Mouse (Mus musculus) CD4-positive helper T cell, adult 2 months (primary cell): ENCODE results near the gene Nav3.
"Not testable (repeated sequence)": the region's sequence is repeated elsewhere in the genome, so short reads cannot be mapped to it uniquely, and the experiment has no call there.

Experiments used
- DNase-seq: peaks from one replicate; pipeline ENCODE4 v3.0.0-alpha.2; 2012; ENCODE audit warnings: low read depth, missing footprints, low spot score

Gene Nav3

DNA sequence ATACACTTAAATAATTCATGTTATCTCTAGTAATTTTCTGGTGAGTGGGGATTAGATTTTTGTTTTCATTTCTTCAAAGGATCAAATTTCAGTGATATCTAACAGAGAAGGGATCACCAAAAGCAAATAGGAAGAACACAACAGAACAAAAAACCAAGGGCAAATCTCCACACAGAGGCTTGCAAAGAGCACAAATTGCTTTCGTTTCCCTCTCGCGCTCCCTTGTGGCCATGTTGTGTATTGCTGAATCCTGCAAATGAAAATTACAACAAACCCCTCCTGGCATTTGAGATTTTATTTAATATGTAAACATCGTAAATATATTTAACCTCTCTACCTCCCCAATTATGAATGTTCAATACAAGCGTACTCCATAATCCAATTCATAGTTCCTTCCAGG is 370.8 kb downstream of the Nav3 start:
- no peak for DNase-seq

- DNase-seq: no peak
Observed at GRCm38 (mm10) chr10:110076575-110076974, 379.4 kb downstream of the Nav3 start.

DNA sequence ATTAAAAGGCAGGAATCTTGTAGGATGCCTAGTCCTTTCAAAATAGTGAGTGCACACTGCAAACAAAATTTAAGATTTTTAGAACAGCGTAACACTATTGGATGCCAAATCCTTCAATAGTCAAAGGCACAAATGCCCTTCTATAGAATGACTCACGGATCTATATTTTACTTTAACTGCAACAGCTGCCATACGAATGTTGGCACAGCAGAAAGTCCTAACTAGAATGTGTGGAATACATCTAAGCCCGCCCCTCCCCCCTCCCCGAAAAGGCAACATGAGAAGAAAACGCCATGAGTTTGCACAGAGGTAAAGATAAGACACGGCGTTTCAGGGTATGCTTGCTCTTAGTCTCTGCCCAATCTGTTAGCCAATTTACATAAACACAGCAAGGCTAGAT is 383.6 kb downstream of the Nav3 start:
- DNase-seq: no peak

DNA sequence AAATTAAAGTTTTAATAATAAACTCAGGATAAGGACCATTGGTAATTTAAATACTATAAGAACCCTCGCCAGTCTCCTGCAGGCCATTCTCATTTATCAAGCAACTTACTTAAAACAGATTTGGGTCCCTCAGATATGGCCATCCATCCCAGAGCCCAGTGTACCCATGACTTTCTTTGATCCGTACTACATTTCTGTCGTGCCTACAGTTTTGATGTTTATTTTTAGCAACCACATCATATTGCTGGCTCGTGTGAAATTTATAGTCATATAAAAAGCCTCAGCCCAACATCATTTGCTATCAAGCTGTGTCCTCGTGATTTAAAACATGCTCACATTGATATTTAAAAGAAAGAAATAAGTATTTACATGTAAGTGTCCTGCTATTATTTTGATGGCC is 394.8 kb downstream of the Nav3 start:
- no peak for DNase-seq

- no peak for DNase-seq
Observed at GRCm38 (mm10) chr10:110037547-110037946, 418.5 kb downstream of the Nav3 start.

DNA sequence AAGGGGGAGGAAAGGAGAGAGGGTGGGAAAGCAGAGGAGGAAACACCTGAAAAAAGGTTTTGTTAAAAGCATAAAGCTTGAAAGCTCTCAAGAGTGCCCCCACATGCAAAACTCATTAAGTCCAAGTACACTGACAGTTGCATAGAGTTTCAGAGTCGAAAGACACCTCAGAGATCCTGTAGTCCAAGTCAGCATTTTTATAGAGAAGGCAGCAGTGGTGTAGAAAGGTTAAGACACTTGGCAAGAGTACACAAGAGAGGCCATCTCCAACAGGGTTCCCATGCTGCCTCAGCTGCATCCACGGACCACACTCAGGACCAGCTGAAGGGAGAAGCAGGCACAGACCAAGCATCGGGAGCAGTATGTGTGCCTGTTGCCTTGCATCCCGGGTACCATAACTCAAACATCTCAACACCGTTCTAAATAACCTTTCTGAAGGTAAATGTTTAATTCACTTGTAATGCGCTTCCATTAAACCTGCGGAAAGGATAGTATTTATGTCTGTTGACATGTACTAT is 421.4 kb downstream of the Nav3 start:
- no peak for DNase-seq

- not testable (repeated sequence) for DNase-seq
Observed at GRCm38 (mm10) chr10:110024897-110025296, 431.1 kb downstream of the Nav3 start.

- no peak for DNase-seq
Observed at GRCm38 (mm10) chr10:110022100-110022499, 433.9 kb downstream of the Nav3 start.

GRCm38 (mm10) chr10:110019266-110019866 is 436.6 kb downstream of the Nav3 start:
- DNase-seq: no peak

DNA sequence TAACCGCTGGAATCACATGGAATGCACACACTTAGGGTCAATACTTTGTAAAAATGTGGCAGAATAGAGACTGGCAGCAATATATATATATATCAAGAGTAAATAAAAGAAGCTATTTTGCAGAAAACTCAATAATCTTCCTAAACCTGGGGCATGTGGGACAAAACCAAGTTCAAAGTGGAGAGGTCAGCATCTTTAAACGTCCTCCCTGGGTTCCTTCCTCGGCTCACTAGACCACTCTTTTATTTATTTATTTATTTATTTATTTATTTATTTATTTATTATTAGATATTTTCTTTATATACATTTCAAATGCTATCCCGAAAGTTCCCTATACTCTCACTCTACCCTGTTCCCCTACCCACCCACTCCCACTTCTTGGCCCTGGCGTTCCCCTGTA is 454.7 kb downstream of the Nav3 start:
- DNase-seq: not testable (repeated sequence)

DNA sequence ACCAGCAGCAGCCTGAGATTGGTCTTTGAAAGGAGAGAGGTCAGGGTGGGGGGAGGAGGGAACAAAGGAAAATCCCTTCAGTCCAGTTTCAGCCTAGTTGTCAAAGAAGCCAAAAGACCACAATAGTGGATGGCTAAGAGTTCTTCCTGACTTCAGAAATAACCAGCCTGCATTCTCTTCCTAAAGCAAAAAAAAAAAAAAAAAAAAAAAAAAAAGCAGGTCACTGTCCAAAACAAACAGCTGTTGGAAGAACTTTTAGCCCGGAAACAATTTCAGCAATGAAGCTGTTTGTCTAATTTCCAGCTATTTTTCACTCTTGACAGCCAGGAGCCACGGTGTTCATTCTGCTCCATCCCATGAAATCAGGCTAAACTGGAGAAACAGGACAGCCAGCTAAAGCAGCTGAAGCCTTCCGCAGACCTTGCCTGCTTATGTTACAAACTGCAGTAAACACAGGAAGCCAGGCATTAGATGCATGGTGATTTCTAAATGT is 455.2 kb downstream of the Nav3 start:
- DNase-seq: no peak

DNA sequence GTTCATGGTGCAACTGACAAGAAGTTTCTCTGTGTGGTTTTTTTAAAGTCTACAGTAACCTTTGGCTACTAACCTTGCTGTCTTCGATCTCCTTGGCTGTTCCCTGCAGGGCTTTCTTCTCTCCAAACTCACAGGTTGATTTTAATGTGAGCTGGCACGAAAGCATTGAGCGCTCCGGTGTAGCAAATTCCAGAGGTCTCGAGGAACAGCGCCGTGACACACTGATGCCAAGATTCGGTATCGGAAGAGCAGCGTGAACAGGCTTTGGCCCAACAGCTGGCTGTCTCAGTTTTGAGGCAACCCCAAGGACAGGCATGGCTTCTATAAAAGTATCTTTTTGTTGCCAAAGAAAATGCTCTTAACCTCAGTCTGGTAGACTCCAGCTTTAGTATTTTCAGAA is 456.1 kb downstream of the Nav3 start:
- DNase-seq: no peak

GRCm38 (mm10) chr10:109994302-109994701 is 461.7 kb downstream of the Nav3 start:
- no peak for DNase-seq

- no peak for DNase-seq
Observed at GRCm38 (mm10) chr10:109985824-109986485, 470.0 kb downstream of the Nav3 start.

DNA sequence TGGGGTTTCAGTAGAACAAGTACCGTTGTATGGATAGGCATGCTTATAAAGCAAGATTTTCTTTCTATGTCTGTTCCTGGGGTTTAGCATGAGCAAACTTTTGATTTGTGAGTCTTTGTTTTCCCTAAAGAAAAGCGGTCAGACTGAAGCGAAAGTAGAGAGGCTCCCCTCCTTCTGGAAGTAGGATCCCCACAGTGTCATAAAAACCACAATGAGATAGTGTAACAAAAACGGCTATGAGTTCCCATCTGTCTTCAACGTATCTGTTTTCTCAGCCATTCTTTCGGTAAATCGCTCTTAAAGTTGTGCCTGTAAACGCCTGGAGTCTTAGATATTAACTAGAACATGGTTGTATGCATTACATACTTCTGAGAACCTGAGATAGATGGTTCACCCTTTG is 479.7 kb downstream of the Nav3 start:
- DNase-seq: no peak

DNA sequence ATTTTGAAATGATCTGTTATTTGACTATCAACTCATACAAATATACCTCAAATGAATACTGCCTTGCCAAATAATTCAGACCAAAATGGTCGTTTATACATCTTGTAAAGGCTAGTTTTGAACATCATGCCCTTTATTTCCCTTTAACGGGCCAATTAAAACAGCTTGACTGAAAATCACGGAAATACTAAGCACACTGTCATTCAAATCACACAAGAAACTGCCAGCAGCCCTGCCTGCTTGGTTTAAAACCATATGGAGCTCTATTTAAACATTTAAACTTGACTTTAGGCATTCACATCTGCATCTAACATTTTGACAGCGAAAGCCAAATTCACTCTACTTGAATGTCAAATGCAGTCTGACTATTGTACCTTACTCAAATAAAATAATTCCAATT is 481.8 kb downstream of the Nav3 start:
- DNase-seq: no peak

DNA sequence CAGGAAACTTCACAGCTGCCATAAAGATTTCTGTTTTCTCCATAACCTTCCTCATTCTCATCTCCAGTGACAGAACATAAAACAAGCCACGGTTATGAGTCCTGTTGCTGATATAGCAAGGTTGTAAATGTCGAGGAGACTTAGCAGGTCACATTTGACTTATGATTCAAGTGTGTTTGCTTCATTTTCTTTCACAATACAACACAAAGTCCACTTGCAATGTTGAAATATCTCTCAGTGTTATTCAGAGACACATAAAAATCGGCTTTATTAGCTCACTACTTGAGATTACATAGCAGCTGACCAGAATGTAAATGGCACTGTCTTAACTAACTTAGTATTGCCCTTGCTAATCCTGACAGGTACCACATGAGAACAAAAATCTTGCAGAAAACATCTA is 482.5 kb downstream of the Nav3 start:
- no peak for DNase-seq

DNA sequence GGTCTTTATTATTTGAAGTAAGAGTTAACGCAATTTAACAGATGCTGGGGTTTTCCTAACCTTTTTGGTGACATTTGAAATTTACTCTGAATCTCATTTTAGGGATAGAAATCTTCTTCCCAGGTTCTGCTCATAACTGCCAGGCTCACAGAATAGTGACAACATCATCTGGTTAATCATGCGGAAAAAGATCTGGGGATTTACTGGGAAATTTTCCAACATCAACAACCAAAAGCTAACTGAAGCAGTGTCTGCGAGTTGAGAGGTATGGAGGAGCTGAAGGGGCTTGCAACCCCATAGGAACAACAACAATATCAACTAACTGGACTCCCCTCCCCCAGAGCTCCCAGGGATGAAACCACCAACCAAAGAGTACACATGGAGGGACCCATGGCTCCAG is 505.7 kb downstream of the Nav3 start:
- DNase-seq: no peak

DNA sequence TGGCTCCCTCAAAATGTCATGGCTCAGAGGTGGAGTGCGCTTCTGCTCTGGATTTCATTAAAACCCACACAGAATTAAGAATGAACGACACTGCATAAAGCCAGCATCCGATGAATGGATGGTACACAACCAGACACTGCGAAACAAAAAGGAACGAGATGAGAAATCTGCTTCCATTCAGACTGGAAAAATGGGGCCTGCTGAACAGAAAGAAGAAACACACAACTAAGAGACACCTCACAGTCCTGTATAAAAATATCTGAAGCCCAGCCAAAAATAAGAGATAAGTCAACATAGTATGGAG is 526.7 kb downstream of the Nav3 start:
- no peak for DNase-seq

DNA sequence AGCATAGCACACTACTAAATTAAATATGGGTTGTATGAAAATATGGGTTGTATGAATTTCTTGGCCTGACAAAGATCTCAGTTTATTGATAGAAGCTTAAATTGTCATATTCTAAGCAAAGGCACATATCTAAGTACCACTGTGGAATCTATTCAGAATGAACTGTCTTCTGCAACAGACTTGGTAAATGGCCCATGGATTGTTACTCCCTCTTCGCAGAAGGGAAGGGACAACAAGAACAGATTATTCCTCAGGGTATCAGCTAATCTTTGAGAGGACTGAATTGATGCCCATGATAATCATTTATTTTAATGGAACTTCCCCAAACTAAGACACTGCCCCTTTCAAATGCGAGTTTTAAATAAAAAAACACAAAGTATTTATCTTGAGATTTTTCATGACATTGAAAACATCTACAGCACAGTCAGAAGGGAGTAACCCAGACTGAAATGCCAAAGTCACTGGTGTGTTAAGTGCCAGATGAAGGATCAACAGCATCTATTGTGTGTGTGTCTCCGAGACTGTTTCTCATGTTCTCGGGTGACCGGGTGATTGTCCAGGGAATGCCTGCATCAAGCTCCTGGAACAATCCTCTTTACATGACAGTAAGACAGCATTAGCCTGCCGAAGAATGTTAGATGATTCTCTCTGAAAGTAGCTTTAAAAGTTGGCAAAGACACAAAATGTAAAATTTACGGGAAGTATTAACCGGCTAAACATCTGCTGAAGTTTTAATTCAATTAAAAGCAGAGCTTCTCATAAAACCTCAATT is 527.3 kb downstream of the Nav3 start:
- no peak for DNase-seq

- DNase-seq: no peak
Observed at GRCm38 (mm10) chr10:109926149-109926548, 529.9 kb downstream of the Nav3 start.

DNA sequence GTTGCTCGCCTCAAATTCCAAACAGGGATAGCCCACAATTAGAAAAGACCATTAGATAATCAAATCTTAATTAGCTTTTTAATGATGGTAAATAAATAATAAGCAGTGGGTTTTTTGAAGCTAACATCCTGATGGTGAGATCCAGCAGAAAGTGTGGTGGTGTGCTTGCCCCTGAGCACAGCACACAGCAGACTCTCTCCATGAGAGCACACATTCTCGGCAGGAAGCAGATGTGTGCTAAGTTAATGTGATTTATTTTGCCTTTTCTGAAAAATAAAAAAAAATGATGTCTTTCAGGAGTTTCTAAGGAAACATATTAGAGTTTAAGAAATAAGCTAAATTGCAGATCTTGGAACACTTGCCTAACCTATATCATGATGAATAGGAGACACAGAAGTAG is 531.9 kb downstream of the Nav3 start:
- DNase-seq: no peak

- DNase-seq: no peak
Observed at GRCm38 (mm10) chr10:109921368-109921767, 534.6 kb downstream of the Nav3 start.
